Mouse (Mus musculus) neural tube, embryonic 11.5 days (tissue): Measurements from ENCODE around the gene Il1r2. TPM values are rescaled to one million over a fixed set of nuclear protein-coding genes. Genes with fewer than 3 reads are reported as not detected.

Source experiments
- ATAC-seq: fragments of 200-750 bp; cut with Nextera tagmentation; 2 replicates; pipeline ENCODE4 v1.8.0; 2017; ENCODE audit warnings: moderate number of reproducible peaks, mild to moderate bottlenecking, moderate TSS enrichment, moderate library complexity; ENCODE audit not compliant: insufficient read depth, low FRiP score, low TSS enrichment
- DNase-seq: peaks from one replicate; pipeline ENCODE4 v3.0.0-alpha.2; 2015; ENCODE audit warnings: low spot score
- H3K27ac ChIP-seq: fragments of 300-500 bp; sonication (generic); 2 replicates; pipeline ENCODE4 v1.5.1; 2014; ENCODE audit warnings: low read depth, mild to moderate bottlenecking, low read length
- H3K27me3 ChIP-seq: fragments of 300-500 bp; sonication (generic); 2 replicates; pipeline ENCODE4 v1.6.1; 2014; ENCODE audit warnings: mild to moderate bottlenecking, low read length, mixed read lengths; ENCODE audit not compliant: control insufficient read depth, insufficient read depth
- H3K36me3 ChIP-seq: fragments of 300-500 bp; sonication (generic); 2 replicates; pipeline ENCODE4 v1.6.1; 2014; ENCODE audit warnings: mild to moderate bottlenecking, low read length, moderate library complexity, mixed read lengths; ENCODE audit not compliant: control insufficient read depth, insufficient read depth
- H3K4me1 ChIP-seq: fragments of 300-500 bp; sonication (generic); 2 replicates; pipeline ENCODE4 v1.6.1; 2014; ENCODE audit warnings: low read length, mixed read lengths; ENCODE audit not compliant: control insufficient read depth, insufficient read depth
- H3K4me2 ChIP-seq: fragments of 300-500 bp; sonication (generic); 2 replicates; pipeline ENCODE4 v1.6.1; 2014; ENCODE audit warnings: low read depth, mild to moderate bottlenecking, moderate library complexity
- H3K4me3 ChIP-seq: fragments of 300-500 bp; sonication (generic); 2 replicates; pipeline ENCODE4 v1.5.1; 2014; ENCODE audit warnings: low read depth, low read length
- H3K9ac ChIP-seq: fragments of 300-500 bp; sonication (generic); 2 replicates; pipeline ENCODE4 v1.6.1; 2014; ENCODE audit warnings: mild to moderate bottlenecking, low read length
- H3K9me3 ChIP-seq: fragments of 300-500 bp; sonication (generic); 2 replicates; pipeline ENCODE4 v1.6.1; 2016; ENCODE audit warnings: low read length; ENCODE audit not compliant: control insufficient read depth
- WGBS: fragments of 180-500 bp; shearing (Covaris S2); extraction: QIAGEN DNeasy Blood & Tissue Kit; methylation state at CpG from one replicate; pipeline ENCODE4 v1.1.7; 2014; 5-methylcytosine and 5-hydroxymethylcytosine counted together
- polyA plus RNA-seq: library from polyadenylated mRNA; unstranded; fragments of >200 nt; fragmentation: Nextera tagmentation; extraction: Ambion mirVana; gene quantifications from 2 replicates; pipeline ENCODE4 v1.2.1, GENCODE M21; 2014

Gene Il1r2
- 0.34 TPM in 1 of 2 replicates, not detected in the other for polyA plus RNA-seq

- Histone ChIP-seq H3K9me3 (no peaks in the 10 kb centered on the region), H3K9ac (no peak within 1 kb of the TSS), H3K27ac (no peak within 1 kb of the TSS), H3K4me3 (no peak within 1 kb of the TSS), H3K4me1 (no peaks in the 10 kb centered on the region), H3K27me3 (no peaks in the 10 kb centered on the region), H3K4me2 (no peak within 1 kb of the TSS), H3K36me3 (no peaks in the 10 kb centered on the region)
- DNase-seq (no peak), ATAC-seq (no peak)
- WGBS, result 91% methylated on average over 5 of the region's 5 CpGs
These were observed at the start of gene Il1r2 for GRCm38 (mm10) chr1:40073779-40074178. Gene Il1r2 (plus strand): TSS chr1:40074079.

- Histone ChIP-seq H3K9me3 (no peaks in the 10 kb centered on the region), H3K9ac (no peak overlapping the region), H3K4me1 (no peaks in the 10 kb centered on the region), H3K27ac (no peak overlapping the region), H3K4me3 (no peak overlapping the region), H3K27me3 (no peaks in the 10 kb centered on the region), H3K4me2 (no peak overlapping the region), H3K36me3 (peaks cover 27% of the 10 kb centered on the region)
- WGBS, result 93% methylated on average over 27 of the region's 27 CpGs
- DNase-seq, result no peak
- ATAC-seq, result no peak
These were observed 49.1 kb upstream of the Il1r2 start for GRCm38 (mm10) chr1:40024554-40025320.

- H3K27me3 ChIP-seq, result no peaks in the 10 kb centered on the region
- H3K9ac ChIP-seq, result no peak overlapping the region
- H3K27ac ChIP-seq, result no peak overlapping the region
- DNase-seq, result no peak
- H3K9me3 ChIP-seq, result no peaks in the 10 kb centered on the region
- no peak for ATAC-seq
- no peak overlapping the region for H3K4me2 ChIP-seq
- H3K36me3 ChIP-seq, result peaks cover 27% of the 10 kb centered on the region
- no peak overlapping the region for H3K4me3 ChIP-seq
- H3K4me1 ChIP-seq, result no peaks in the 10 kb centered on the region
- WGBS, result 90% methylated on average over 5 of the region's 5 CpGs
These were observed 48.5 kb upstream of the Il1r2 start for GRCm38 (mm10) chr1:40025416-40025815.

GRCm38 (mm10) chr1:40027116-40027620, 46.7 kb upstream of the Il1r2 start:
- no peak for ATAC-seq
- 89% methylated on average over 7 of the region's 7 CpGs for WGBS
- H3K36me3 ChIP-seq, result peaks cover 27% of the 10 kb centered on the region
- H3K27ac ChIP-seq, result no peak overlapping the region
- no peak for DNase-seq
- H3K27me3 ChIP-seq, result no peaks in the 10 kb centered on the region
- no peak overlapping the region for H3K4me3 ChIP-seq
- no peak overlapping the region for H3K9ac ChIP-seq
- no peak overlapping the region for H3K4me2 ChIP-seq
- H3K9me3 ChIP-seq, result no peaks in the 10 kb centered on the region
- H3K4me1 ChIP-seq, result no peaks in the 10 kb centered on the region

- no peaks in the 10 kb centered on the region for H3K27me3 ChIP-seq
- no peaks in the 10 kb centered on the region for H3K9me3 ChIP-seq
- no peak overlapping the region for H3K4me2 ChIP-seq
- H3K4me1 ChIP-seq, result no peaks in the 10 kb centered on the region
- peaks cover 17% of the 10 kb centered on the region for H3K36me3 ChIP-seq
- H3K4me3 ChIP-seq, result no peak overlapping the region
- no peak overlapping the region for H3K27ac ChIP-seq
- WGBS, result 85% methylated on average over 12 of the region's 12 CpGs
- ATAC-seq (no peak), DNase-seq (no peak)
- no peak overlapping the region for H3K9ac ChIP-seq
These were observed 45.5 kb upstream of the Il1r2 start for GRCm38 (mm10) chr1:40028207-40028998.

- H3K9ac ChIP-seq, result no peak overlapping the region
- DNase-seq (no peak), ATAC-seq (no peak)
- H3K27me3 ChIP-seq, result no peaks in the 10 kb centered on the region
- peaks cover 10% of the 10 kb centered on the region for H3K36me3 ChIP-seq
- no peak overlapping the region for H3K4me3 ChIP-seq
- no peaks in the 10 kb centered on the region for H3K9me3 ChIP-seq
- H3K4me2 ChIP-seq, result no peak overlapping the region
- no peak overlapping the region for H3K27ac ChIP-seq
- 96% methylated on average over 5 of the region's 5 CpGs for WGBS
- no peaks in the 10 kb centered on the region for H3K4me1 ChIP-seq
These were observed 44.3 kb upstream of the Il1r2 start for GRCm38 (mm10) chr1:40029597-40029996.

- Histone ChIP-seq H3K36me3 (peaks cover 7% of the 10 kb centered on the region; the same call in 1 of the 2 replicates), H3K4me2 (no peak overlapping the region), H3K4me1 (no peaks in the 10 kb centered on the region), H3K27me3 (no peaks in the 10 kb centered on the region), H3K4me3 (no peak overlapping the region), H3K27ac (no peak overlapping the region), H3K9ac (no peak overlapping the region), H3K9me3 (no peaks in the 10 kb centered on the region)
- no peak for ATAC-seq
- WGBS, result 89% methylated on average over 14 of the region's 14 CpGs
- DNase-seq, result no peak
These were observed 43.4 kb upstream of the Il1r2 start for GRCm38 (mm10) chr1:40030287-40030975.

GRCm38 (mm10) chr1:40030976-40031356, 42.9 kb upstream of the Il1r2 start:
- H3K4me1 ChIP-seq, result no peaks in the 10 kb centered on the region
- ATAC-seq (no peak), DNase-seq (no peak)
- no peaks in the 10 kb centered on the region for H3K27me3 ChIP-seq
- no peak overlapping the region for H3K27ac ChIP-seq
- no peaks in the 10 kb centered on the region for H3K9me3 ChIP-seq
- peaks cover 7% of the 10 kb centered on the region; the same call in 1 of the 2 replicates for H3K36me3 ChIP-seq
- no peak overlapping the region for H3K4me2 ChIP-seq
- no peak overlapping the region for H3K4me3 ChIP-seq
- H3K9ac ChIP-seq, result no peak overlapping the region
- 91% methylated on average over 8 of the region's 8 CpGs for WGBS
